Mouse (Mus musculus): ENCODE data around the gene Prnp. TPM values are rescaled to one million over a fixed set of nuclear protein-coding genes. Genes with fewer than 3 reads are reported as not detected.

The Prnp gene
- polyA plus RNA-seq, 1 experiment from 2014 or later, result 30.3 TPM

DNA sequence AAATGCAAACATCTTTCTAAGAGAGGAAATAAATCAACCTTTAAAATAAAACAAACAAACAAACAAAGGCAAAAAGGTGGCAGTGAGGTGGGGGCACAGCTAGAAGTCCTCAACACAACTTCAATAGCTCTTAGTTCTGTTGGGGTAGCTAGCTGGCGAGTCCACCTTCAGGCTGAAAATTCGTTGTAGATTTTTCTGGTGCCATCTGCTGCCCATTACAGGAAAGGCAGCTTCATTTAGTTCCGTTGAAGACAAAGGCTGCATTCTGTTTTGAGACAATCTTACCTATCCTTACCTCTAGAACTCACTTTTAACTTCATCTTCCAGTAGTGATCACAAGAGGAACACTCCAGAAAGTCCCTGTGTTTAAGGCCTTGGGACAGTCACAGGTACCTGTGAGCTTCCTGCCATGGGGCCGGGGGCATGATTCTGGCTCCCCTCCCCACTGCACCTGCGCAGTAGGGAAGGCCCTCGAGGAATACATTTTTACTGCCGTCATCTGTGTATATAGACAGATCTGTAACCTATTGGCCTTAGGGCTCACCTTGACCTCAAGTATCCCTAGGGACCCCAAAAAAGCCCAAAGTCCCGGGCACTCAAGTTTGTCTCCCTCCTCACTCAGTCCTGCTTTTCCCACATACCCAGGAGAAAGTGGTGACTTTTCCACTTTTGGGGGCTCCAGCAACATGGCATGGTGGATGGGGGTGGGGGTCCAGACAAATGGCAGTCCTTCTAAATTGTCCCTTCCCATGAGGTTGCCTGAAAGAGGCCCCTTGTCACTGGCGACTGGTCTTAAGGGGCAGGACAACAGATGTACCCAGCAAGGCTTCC lies 40.3 kb downstream of the Prnp start:
- no peak overlapping the region for H3K9ac ChIP-seq
- DNase-seq (no peak), ATAC-seq (ENCODE audit: low read depth) (no peak)
- peaks cover 8% of the 10 kb centered on the region for H3K4me1 ChIP-seq (replicated peaks)
- H3K27ac ChIP-seq, result no peak overlapping the region
- 38% methylated on average over 9 of the region's 9 CpGs for WGBS (ENCODE audit: insufficient replicate concordance)
- no peaks in the 10 kb centered on the region for H3K36me3 ChIP-seq
- H3K9me3 ChIP-seq (replicated peaks), result no peaks in the 10 kb centered on the region
- H3K4me3 ChIP-seq (replicated peaks), result no peak overlapping the region
- H3K4me2 ChIP-seq, result no peak overlapping the region
- peaks cover 61% of the 10 kb centered on the region for H3K27me3 ChIP-seq

- Histone ChIP-seq H3K4me3 (replicated peaks) (no peak within 1 kb of the TSS), H3K4me2 (no peak within 1 kb of the TSS), H3K36me3 (no peaks in the 10 kb centered on the region), H3K9me3 (replicated peaks) (no peaks in the 10 kb centered on the region), H3K27me3 (peaks cover 63% of the 10 kb centered on the region), H3K9ac (no peak within 1 kb of the TSS), H3K27ac (no peak within 1 kb of the TSS), H3K4me1 (replicated peaks) (peaks cover 14% of the 10 kb centered on the region)
- ATAC-seq (ENCODE audit: low read depth) (no peak), DNase-seq (no peak)
- WGBS (ENCODE audit: insufficient replicate concordance), result 7% methylated on average over 10 of the region's 11 CpGs
Observed at GRCm38 (mm10) chr2:131950598-131951095, 40.9 kb downstream of the Prnp start, which contains the start of gene Prnd. Gene Prnd (plus strand): TSS chr2:131950861.

DNA sequence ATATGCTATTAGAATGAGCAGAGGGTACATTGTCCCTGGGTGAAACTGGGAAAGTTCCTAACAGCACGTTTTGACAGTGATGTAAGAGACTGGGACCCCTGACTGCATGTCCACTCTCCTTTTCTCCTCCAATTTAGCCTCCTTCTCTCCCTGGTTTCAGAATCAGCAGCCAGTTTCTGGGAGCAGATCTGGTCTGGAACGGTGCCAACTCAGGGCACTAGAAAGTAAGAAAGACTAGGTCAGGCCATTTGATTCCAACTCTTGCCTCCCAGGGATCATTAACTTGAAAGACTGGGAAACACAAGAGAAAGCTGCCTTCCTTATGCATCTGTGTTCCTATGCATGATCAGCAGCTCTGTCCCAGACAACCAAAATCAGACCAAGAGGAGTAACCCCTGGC lies 42.7 kb downstream of the Prnp start:
- H3K4me2 ChIP-seq, result no peak overlapping the region
- DNase-seq (no peak), ATAC-seq (ENCODE audit: low read depth) (no peak)

GRCm38 (mm10) chr2:131952961-131953538 lies 43.3 kb downstream of the Prnp start:
- 19% methylated on average over 29 of the region's 29 CpGs for WGBS (ENCODE audit: insufficient replicate concordance)
- Histone ChIP-seq H3K9ac (no peak overlapping the region), H3K36me3 (no peaks in the 10 kb centered on the region), H3K4me1 (replicated peaks) (peaks cover 14% of the 10 kb centered on the region), H3K27me3 (peaks cover 61% of the 10 kb centered on the region), H3K27ac (no peak overlapping the region), H3K9me3 (replicated peaks) (no peaks in the 10 kb centered on the region), H3K4me3 (replicated peaks) (no peak overlapping the region; the same call in 1 of the 2 replicates), H3K4me2 (peak overlapping the region; percentile 30; the same call in 1 of the 2 replicates)
- ATAC-seq (ENCODE audit: low read depth), result no peak
- no peak for DNase-seq

More for the DNA sequence above, 42.7 kb downstream of the Prnp start:
- H3K27me3 ChIP-seq, result peaks cover 62% of the 10 kb centered on the region
- no peak overlapping the region for H3K4me3 ChIP-seq (replicated peaks)
- 39% methylated on average over 2 of the region's 2 CpGs for WGBS (ENCODE audit: insufficient replicate concordance)
- no peak overlapping the region for H3K9ac ChIP-seq
- peaks cover 14% of the 10 kb centered on the region for H3K4me1 ChIP-seq (replicated peaks)
- no peaks in the 10 kb centered on the region for H3K9me3 ChIP-seq (replicated peaks)
- H3K27ac ChIP-seq, result no peak overlapping the region
- no peaks in the 10 kb centered on the region for H3K36me3 ChIP-seq

DNA sequence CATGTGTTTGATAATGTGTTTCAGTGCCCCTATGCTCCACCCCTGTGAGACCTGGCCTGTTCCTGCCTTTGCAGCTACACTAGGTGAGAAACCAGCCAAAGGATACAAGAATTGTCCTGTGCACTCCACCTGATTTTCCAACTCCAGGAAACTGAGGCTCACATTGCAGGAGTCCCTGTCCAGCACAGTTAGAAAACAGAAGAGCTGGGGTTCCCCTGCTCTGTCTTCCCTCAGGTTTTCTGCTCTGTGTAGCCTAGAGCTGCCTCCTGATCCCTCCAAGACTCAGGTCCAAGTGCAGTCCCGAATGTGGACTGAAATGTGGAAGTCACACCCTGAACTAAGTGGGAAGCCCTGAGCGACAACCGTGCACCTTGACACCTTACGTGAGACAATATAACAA lies 44.0 kb downstream of the Prnp start:
- DNase-seq (no peak), ATAC-seq (ENCODE audit: low read depth) (no peak)
- 71% methylated on average over 4 of the region's 4 CpGs for WGBS (ENCODE audit: insufficient replicate concordance)
- Histone ChIP-seq H3K4me2 (no peak overlapping the region), H3K27me3 (peaks cover 55% of the 10 kb centered on the region), H3K4me1 (replicated peaks) (peaks cover 14% of the 10 kb centered on the region), H3K4me3 (replicated peaks) (no peak overlapping the region), H3K36me3 (no peaks in the 10 kb centered on the region), H3K27ac (no peak overlapping the region), H3K9ac (no peak overlapping the region), H3K9me3 (replicated peaks) (no peaks in the 10 kb centered on the region)

DNA sequence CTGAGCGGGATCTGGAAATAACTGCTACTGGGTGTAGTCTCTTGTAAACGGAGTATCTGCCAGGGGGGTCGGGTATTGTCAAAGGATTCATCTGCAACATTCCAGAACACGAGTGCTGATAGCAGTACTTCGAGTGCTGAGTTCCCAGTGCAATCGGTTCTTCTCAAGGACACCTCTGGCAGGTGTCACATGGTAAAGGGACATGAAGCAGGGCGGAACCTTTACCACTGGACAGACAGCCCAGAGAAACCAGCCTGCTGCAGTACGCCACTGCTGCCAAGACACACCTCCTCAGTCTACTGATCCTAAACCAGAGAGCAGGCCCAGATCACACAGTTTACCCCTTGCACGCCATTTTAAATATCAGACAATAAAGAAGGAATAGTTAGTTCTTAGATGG lies 45.1 kb downstream of the Prnp start:
- no peak overlapping the region for H3K27ac ChIP-seq
- no peak for ATAC-seq (ENCODE audit: low read depth)
- peaks cover 52% of the 10 kb centered on the region for H3K27me3 ChIP-seq
- peaks cover 14% of the 10 kb centered on the region for H3K4me1 ChIP-seq (replicated peaks)
- H3K9me3 ChIP-seq (replicated peaks), result no peaks in the 10 kb centered on the region
- 51% methylated on average over 9 of the region's 9 CpGs for WGBS (ENCODE audit: insufficient replicate concordance)
- H3K36me3 ChIP-seq, result no peaks in the 10 kb centered on the region
- H3K4me3 ChIP-seq (replicated peaks), result peak overlapping the region; percentile 36
- peak overlapping the region; percentile 58 for H3K4me2 ChIP-seq
- H3K9ac ChIP-seq, result no peak overlapping the region
- no peak for DNase-seq

DNA sequence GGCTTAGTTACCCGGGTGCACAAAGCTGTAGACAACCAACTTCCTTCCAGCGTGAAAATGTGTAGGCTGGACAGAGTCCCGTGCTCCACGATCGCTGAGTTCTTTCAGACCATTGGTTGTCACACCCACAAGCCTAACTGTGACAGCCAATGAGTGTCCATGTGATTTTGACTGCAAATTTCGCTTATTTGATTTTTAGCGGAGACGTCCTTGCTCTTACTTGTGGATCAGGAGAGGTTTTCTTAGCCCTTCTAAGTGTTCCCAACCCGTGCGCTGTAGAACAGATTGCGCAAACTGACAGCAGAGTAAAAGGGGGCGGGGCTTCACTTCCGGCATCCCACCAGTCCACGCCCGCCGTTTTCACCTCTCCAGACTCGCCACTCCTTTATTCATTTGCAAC lies 45.5 kb downstream of the Prnp start:
- H3K4me2 ChIP-seq, result peak overlapping the region; percentile 58
- H3K27ac ChIP-seq, result no peak overlapping the region
- peak overlapping the region; percentile 36 for H3K4me3 ChIP-seq (replicated peaks)
- H3K27me3 ChIP-seq, result peaks cover 48% of the 10 kb centered on the region
- H3K9me3 ChIP-seq (replicated peaks), result no peaks in the 10 kb centered on the region
- H3K36me3 ChIP-seq, result no peaks in the 10 kb centered on the region
- H3K4me1 ChIP-seq (replicated peaks), result peaks cover 14% of the 10 kb centered on the region
- H3K9ac ChIP-seq, result no peak overlapping the region
- peak; percentile 51; the same call in 1 of the 2 replicates for ATAC-seq (ENCODE audit: low read depth)
- DNase-seq, result no peak
- 3% methylated on average over 17 of the region's 17 CpGs for WGBS (ENCODE audit: insufficient replicate concordance)

DNA sequence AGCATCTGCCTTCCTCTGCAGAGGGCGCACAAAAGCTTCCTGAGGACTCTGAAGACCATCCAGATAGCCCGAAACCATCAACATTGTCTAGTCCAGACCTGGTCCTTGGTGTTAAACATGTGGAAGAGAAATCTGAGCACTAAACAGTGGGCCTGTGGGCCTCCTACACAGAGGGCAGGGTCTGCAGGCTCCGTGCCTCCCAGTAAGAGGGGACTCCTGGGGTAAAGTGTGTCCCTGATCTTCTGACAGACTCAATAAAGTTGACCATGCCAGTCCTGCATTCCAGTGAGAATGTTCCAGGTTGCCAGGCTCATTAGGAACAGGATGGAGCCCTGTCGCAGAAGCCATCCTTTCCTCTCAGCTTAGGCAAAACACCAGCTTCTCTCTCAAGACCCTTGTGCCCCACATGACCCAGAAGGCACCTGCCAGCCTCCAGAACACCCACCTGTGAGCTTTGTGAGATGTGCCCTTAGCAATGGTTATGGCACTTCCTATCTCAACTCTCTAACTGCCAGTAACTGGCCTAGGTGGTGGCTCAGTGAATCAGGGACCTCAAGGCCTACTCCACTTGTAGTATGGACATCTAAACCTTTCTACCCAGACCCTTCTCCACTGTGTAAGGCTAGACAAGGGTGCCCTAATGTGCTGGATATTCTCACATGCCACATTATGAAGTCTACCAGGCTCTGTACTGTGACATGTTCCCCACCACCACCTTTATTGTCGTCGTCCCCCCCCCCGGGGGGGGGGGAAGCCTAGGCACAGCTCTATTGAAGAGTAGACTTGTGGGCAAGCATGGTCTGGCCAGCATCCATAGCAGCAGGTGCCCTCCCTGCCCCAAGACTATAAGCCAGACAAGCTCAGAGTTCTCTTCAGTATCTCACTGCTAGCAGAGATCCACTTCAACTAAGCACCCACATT lies 46.9 kb downstream of the Prnp start:
- Histone ChIP-seq H3K4me1 (replicated peaks) (peaks cover 14% of the 10 kb centered on the region), H3K36me3 (no peaks in the 10 kb centered on the region), H3K9me3 (replicated peaks) (no peaks in the 10 kb centered on the region), H3K4me3 (replicated peaks) (no peak overlapping the region), H3K9ac (no peak overlapping the region), H3K27ac (no peak overlapping the region), H3K27me3 (peaks cover 36% of the 10 kb centered on the region), H3K4me2 (no peak overlapping the region)
- WGBS (ENCODE audit: insufficient replicate concordance), result 63% methylated on average over 7 of the region's 7 CpGs
- DNase-seq (no peak), ATAC-seq (ENCODE audit: low read depth) (no peak)

- H3K4me3 ChIP-seq (replicated peaks), result no peak overlapping the region
- H3K9ac ChIP-seq, result no peak overlapping the region
- DNase-seq, result no peak
- H3K9me3 ChIP-seq (replicated peaks), result no peaks in the 10 kb centered on the region
- no peak overlapping the region for H3K27ac ChIP-seq
- ATAC-seq (ENCODE audit: low read depth), result no peak
- no peaks in the 10 kb centered on the region for H3K36me3 ChIP-seq
- H3K27me3 ChIP-seq, result peaks cover 25% of the 10 kb centered on the region
- H3K4me2 ChIP-seq, result no peak overlapping the region
- H3K4me1 ChIP-seq (replicated peaks), result peaks cover 14% of the 10 kb centered on the region
- 42% methylated on average over 9 of the region's 9 CpGs for WGBS (ENCODE audit: insufficient replicate concordance)
Observed at GRCm38 (mm10) chr2:131957731-131958222, 48.0 kb downstream of the Prnp start.

- Histone ChIP-seq H3K4me2 (no peak overlapping the region), H3K27ac (no peak overlapping the region), H3K27me3 (no peaks in the 10 kb centered on the region), H3K9me3 (replicated peaks) (no peaks in the 10 kb centered on the region), H3K36me3 (no peaks in the 10 kb centered on the region), H3K9ac (no peak overlapping the region), H3K4me3 (replicated peaks) (no peak overlapping the region), H3K4me1 (replicated peaks) (no peaks in the 10 kb centered on the region)
- ATAC-seq (ENCODE audit: low read depth) (no peak), DNase-seq (no peak)
- WGBS (ENCODE audit: insufficient replicate concordance), result 57% methylated on average over 2 of the region's 2 CpGs
Observed at GRCm38 (mm10) chr2:131961671-131962070, 51.9 kb downstream of the Prnp start.

GRCm38 (mm10) chr2:131970597-131970996 lies 60.9 kb downstream of the Prnp start:
- no peaks in the 10 kb centered on the region for H3K9me3 ChIP-seq (replicated peaks)
- H3K4me3 ChIP-seq (replicated peaks), result no peak overlapping the region
- no peaks in the 10 kb centered on the region for H3K36me3 ChIP-seq
- DNase-seq (no peak), ATAC-seq (ENCODE audit: low read depth) (no peak)
- H3K4me2 ChIP-seq, result no peak overlapping the region
- WGBS (ENCODE audit: insufficient replicate concordance), result 82% methylated on average over 2 of the region's 2 CpGs
- H3K27ac ChIP-seq, result no peak overlapping the region
- H3K9ac ChIP-seq, result no peak overlapping the region
- no peaks in the 10 kb centered on the region for H3K4me1 ChIP-seq (replicated peaks)
- H3K27me3 ChIP-seq, result no peaks in the 10 kb centered on the region

Measured in liver, embryonic 13.5 days (tissue).